Mouse (Mus musculus) liver, adult 2 months (tissue): ENCODE measurements at regions not wholly inside any gene's neighbourhood (a gene's known extent, or its start where the extent isn't known, plus 50 kb on each side); places are given as distances from the start of the nearest gene placed in this dataset.

Experiments
- DNase-seq: peaks from one replicate; pipeline ENCODE4 v3.0.0-alpha.2; 2011; ENCODE audit warnings: low read depth, low spot score; ENCODE audit errors: extremely low read depth
- H3K27ac ChIP-seq: fragments of 200-500 bp; replicated peaks from 2 replicates; pipeline ENCODE4 v1.5.1; 2012; ENCODE audit warnings: low read depth, mild to moderate bottlenecking, control low read depth, inconsistent platforms, low read length; ENCODE audit not compliant: insufficient read depth
- H3K27me3 ChIP-seq: fragments of 200-500 bp; 2 replicates; pipeline ENCODE4 v1.6.1; 2012; ENCODE audit warnings: mild to moderate bottlenecking, moderate library complexity, low read length, inconsistent platforms; ENCODE audit not compliant: control insufficient read depth, insufficient read depth
- H3K36me3 ChIP-seq: fragments of 200-500 bp; 2 replicates; pipeline ENCODE4 v1.6.1; 2012; ENCODE audit warnings: low read length, inconsistent platforms; ENCODE audit not compliant: control insufficient read depth, insufficient read depth
- H3K4me1 ChIP-seq: fragments of 200-500 bp; 2 replicates; pipeline ENCODE4 v1.6.1; 2011; ENCODE audit warnings: low read length; ENCODE audit not compliant: control insufficient read depth, insufficient read depth
- H3K4me3 ChIP-seq: fragments of 200-500 bp; 2 replicates; pipeline ENCODE4 v1.5.1; 2011; ENCODE audit warnings: low read depth, mild to moderate bottlenecking, control low read depth, low read length, moderate library complexity; ENCODE audit not compliant: insufficient read depth
- H3K79me2 ChIP-seq: fragments of 200-500 bp; 2 replicates; pipeline ENCODE4 v1.6.1; 2012; ENCODE audit warnings: inconsistent platforms, mild to moderate bottlenecking, low read length, moderate library complexity; ENCODE audit not compliant: control insufficient read depth, insufficient read depth
- H3K9ac ChIP-seq: fragments of 200-500 bp; 2 replicates; pipeline ENCODE4 v1.6.1; 2012; ENCODE audit warnings: low read depth, mild to moderate bottlenecking, control low read depth, inconsistent platforms, low read length
- CTCF ChIP-seq: fragments of 200-500 bp; IDR thresholded peaks from 2 replicates; pipeline ENCODE4 v1.5.1; 2011; ENCODE audit warnings: low read depth, low read length, control low read depth
- POLR2A ChIP-seq: fragments of 200-500 bp; IDR thresholded peaks from 2 replicates; pipeline ENCODE4 v1.6.1; 2011; ENCODE audit warnings: low read length, control low read depth; ENCODE audit not compliant: insufficient read depth; ENCODE audit errors: extremely low read depth
- WGBS: fragments of 180-500 bp; shearing (Covaris S2); methylation state at CpG from one replicate; pipeline ENCODE4 v1.1.7; 2018; 5-methylcytosine and 5-hydroxymethylcytosine counted together

GRCm38 (mm10) chr9:71404396-71405135 lies 81.2 kb downstream of the Polr2m start:
- no peak overlapping the region for H3K9ac ChIP-seq
- no peak overlapping the region for H3K27ac ChIP-seq
- no peaks in the 10 kb centered on the region for H3K79me2 ChIP-seq
- no peaks in the 10 kb centered on the region for H3K27me3 ChIP-seq
- no peaks in the 10 kb centered on the region for H3K36me3 ChIP-seq
- 71% methylated on average over 8 of the region's 8 CpGs for WGBS
- TF ChIP-seq CTCF (no peak), POLR2A (no peak)
- H3K4me3 ChIP-seq: no peak overlapping the region
- no peak for DNase-seq
- no peaks in the 10 kb centered on the region for H3K4me1 ChIP-seq

DNA sequence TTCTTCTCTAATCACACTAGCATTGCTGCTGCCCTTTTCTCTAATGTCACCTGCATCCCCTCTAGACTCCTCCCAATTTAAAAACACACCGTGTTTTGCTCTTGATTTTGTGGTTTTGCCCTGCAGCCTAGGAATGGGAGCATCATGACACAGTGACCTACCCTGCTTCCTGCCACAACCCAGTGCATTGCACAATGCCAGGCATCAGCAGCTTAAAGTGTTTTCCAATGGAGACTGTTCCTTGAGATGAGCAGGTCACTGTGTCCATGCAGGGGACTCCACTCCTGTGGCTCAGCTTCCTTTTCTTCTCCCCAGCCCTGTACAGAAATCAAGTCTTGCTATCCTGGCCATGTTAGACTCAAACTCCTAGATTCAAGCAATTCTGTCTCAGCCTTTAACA lies 84.1 kb downstream of the Polr2m start:
- H3K4me3 ChIP-seq: no peak overlapping the region
- no peaks in the 10 kb centered on the region for H3K36me3 ChIP-seq
- H3K4me1 ChIP-seq: no peaks in the 10 kb centered on the region
- no peaks in the 10 kb centered on the region for H3K27me3 ChIP-seq
- no peak for DNase-seq
- TF ChIP-seq POLR2A (no peak), CTCF (no peak)
- H3K27ac ChIP-seq: no peak overlapping the region
- 61% methylated on average over 1 of the region's 1 CpGs for WGBS
- H3K79me2 ChIP-seq: no peaks in the 10 kb centered on the region
- no peak overlapping the region for H3K9ac ChIP-seq

DNA sequence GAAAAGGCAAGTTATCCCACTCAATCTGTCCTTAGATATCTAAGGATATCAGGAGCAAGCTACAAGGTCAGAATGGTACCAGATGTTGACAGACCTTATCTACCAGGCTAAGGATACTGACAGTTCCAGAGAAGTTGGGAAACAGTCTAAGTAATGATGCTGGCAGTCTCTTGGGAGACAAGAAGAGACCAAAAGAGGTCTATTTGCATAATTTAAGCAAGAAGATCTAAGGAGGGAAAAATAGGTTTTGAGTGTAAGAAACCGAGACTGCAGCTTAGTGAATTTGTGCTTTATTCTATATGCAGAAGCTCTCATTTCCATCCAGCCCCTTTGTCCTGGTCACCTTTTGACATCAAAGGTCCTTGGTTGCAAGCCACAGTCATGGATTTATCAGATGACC lies 86.4 kb downstream of the Polr2m start:
- Histone ChIP-seq H3K27ac (no peak overlapping the region), H3K9ac (no peak overlapping the region), H3K4me1 (no peaks in the 10 kb centered on the region), H3K4me3 (no peak overlapping the region), H3K27me3 (no peaks in the 10 kb centered on the region), H3K36me3 (no peaks in the 10 kb centered on the region), H3K79me2 (no peaks in the 10 kb centered on the region)
- no peak for TF ChIP-seq CTCF
- TF ChIP-seq POLR2A: no peak
- WGBS: 68% methylated on average over 1 of the region's 1 CpGs
- no peak for DNase-seq

- no peak for DNase-seq
- TF ChIP-seq CTCF (no peak), POLR2A (no peak)
- H3K27ac ChIP-seq: no peak overlapping the region
Measured at GRCm38 (mm10) chr9:71396784-71397183, 89.0 kb downstream of the Polr2m start.

GRCm38 (mm10) chr9:71390221-71390620 lies 95.5 kb downstream of the Polr2m start:
- no peaks in the 10 kb centered on the region for H3K79me2 ChIP-seq
- TF ChIP-seq POLR2A: no peak
- TF ChIP-seq CTCF: no peak
- H3K27me3 ChIP-seq: no peaks in the 10 kb centered on the region
- 78% methylated on average over 5 of the region's 5 CpGs for WGBS
- H3K36me3 ChIP-seq: no peaks in the 10 kb centered on the region
- no peaks in the 10 kb centered on the region for H3K4me1 ChIP-seq
- no peak overlapping the region for H3K9ac ChIP-seq
- no peak overlapping the region for H3K4me3 ChIP-seq
- no peak overlapping the region for H3K27ac ChIP-seq
- no peak for DNase-seq

More at GRCm38 (mm10) chr9:71396784-71397183, 89.0 kb downstream of the Polr2m start:
- WGBS: 64% methylated on average over 7 of the region's 7 CpGs
- no peaks in the 10 kb centered on the region for H3K4me1 ChIP-seq
- H3K79me2 ChIP-seq: no peaks in the 10 kb centered on the region
- H3K9ac ChIP-seq: no peak overlapping the region
- H3K4me3 ChIP-seq: no peak overlapping the region
- H3K27me3 ChIP-seq: no peaks in the 10 kb centered on the region
- no peaks in the 10 kb centered on the region for H3K36me3 ChIP-seq

- 93% methylated on average over 7 of the region's 7 CpGs for WGBS
- DNase-seq: no peak
- Histone ChIP-seq H3K79me2 (no peaks in the 10 kb centered on the region), H3K36me3 (no peaks in the 10 kb centered on the region), H3K4me3 (no peak overlapping the region), H3K9ac (no peak overlapping the region), H3K27me3 (no peaks in the 10 kb centered on the region), H3K27ac (no peak overlapping the region), H3K4me1 (no peaks in the 10 kb centered on the region)
- TF ChIP-seq POLR2A: no peak
- no peak for TF ChIP-seq CTCF
Measured at GRCm38 (mm10) chr9:71387426-71387825, 98.3 kb downstream of the Polr2m start.
